16 mouse cellular contexts compared by ENCODE assay signal in the genomic region with DNA sequence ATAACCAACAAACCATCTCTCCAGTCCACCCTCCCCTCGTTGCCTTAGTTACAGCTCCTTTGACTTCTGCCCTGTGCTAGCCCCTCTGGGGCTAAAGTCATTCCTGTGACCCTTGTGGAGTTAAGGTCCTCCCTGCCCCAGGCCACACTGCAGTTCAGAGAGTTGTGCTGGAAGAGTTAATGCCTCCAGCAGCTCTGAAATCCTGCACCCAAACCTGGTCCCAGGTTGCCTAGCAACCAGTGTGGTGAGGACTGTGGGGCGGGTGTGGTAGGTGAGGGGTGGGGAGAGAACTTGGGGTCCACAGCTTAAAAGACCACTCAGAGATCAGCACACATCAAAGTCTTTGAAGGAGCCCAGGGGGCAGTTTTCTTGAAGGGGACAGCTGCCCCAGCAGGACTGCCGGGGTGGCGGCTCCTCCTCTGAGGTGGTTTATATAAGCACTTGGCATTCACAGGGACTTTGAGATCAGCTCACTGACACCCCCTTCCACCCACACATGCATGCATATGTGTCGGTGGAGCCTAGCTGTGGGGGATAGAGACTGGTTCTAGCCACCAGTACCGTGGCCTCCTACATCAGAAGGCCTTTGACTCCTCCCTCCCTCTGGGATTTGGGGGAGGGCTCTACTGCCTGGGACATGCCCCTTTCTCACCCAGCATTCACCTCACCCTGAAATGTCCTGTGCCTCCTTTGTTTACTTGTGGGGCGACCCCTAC. TPM values are rescaled to one million over a fixed set of nuclear protein-coding genes. Genes with fewer than 3 reads are reported as not detected.
DNase-seq lines count a peak whose midpoint lies in the region; ATAC-seq lines count a peak whose summit lies in the region.
"Had no signal": no experiment of that assay in that cellular context is flagged by ENCODE, and none has a peak within 500 bp of the region (broad histone marks: within the 10 kb centered on the region; RNA-seq: fewer than 3 reads in every experiment).

No protein-coding gene starts in this region.

- DNase-seq in kidney, postnatal 10 days = no peak
- peak; percentile 52 to 63 for DNase-seq in right cerebral cortex, postnatal 36 days (ENCODE audit: low spot score in 2 of 2)
- DNase-seq in right cerebral cortex, postnatal 25 days = no peak
- DNase-seq in embryonic facial prominence, embryonic 14.5 days (ENCODE audit: low spot score) = peak; percentile 32
- DNase-seq in adrenal gland, postnatal 14 days = no peak
- no peak for DNase-seq in thymus, postnatal 36 days
- DNase-seq: adrenal gland, adult 8-10 months; gastrocnemius, adult 2 months; heart, postnatal 10 days had no signal

- H3K4me1 ChIP-seq in kidney, embryonic 16.5 days (ENCODE audit: insufficient read depth, low read length) = peaks cover 16% of the 10 kb centered on the region
- H3K4me1 ChIP-seq in embryonic facial prominence, embryonic 14.5 days (ENCODE audit: control insufficient read depth, insufficient read depth, low read length) = peaks cover 6% of the 10 kb centered on the region; the same call in 1 of the 2 replicates

- H3K4me3 ChIP-seq in kidney, embryonic 16.5 days (ENCODE audit: low read length) = no peak overlapping the region
- no peak overlapping the region for H3K4me3 ChIP-seq in embryonic facial prominence, embryonic 14.5 days (ENCODE audit: low read depth, low read length)
- H3K4me3 ChIP-seq: embryonic facial prominence, embryonic 12.5 days; gastrocnemius, adult 2 months; stomach, embryonic 15.5 days had no signal

- H3K27me3 ChIP-seq in kidney, embryonic 16.5 days (ENCODE audit: insufficient read depth, low read length) = no peaks in the 10 kb centered on the region
- H3K27me3 ChIP-seq in embryonic facial prominence, embryonic 14.5 days (replicated peaks; ENCODE audit: control insufficient read depth, insufficient read depth, low read length) = no peaks in the 10 kb centered on the region
- H3K27me3 ChIP-seq: embryonic facial prominence, embryonic 12.5 days; stomach, embryonic 15.5 days had no signal

- 19% methylated on average over 7 of the region's 7 CpGs for WGBS in kidney, embryonic 16.5 days
- 15% methylated on average over 7 of the region's 7 CpGs for WGBS in embryonic facial prominence, embryonic 14.5 days

- peak; percentile 32; the same call in 1 of the 2 replicates for ATAC-seq in kidney, embryonic 16.5 days (ENCODE audit: low FRiP score, low TSS enrichment)
- peak; percentile 67 for ATAC-seq in embryonic facial prominence, embryonic 14.5 days (ENCODE audit: low read depth)

- H3K9me3 ChIP-seq in kidney, embryonic 16.5 days (ENCODE audit: low read length) = no peaks in the 10 kb centered on the region
- H3K9me3 ChIP-seq in embryonic facial prominence, embryonic 14.5 days (ENCODE audit: control insufficient read depth, low read length) = no peaks in the 10 kb centered on the region
- H3K9me3 ChIP-seq: embryonic facial prominence, embryonic 12.5 days; stomach, embryonic 15.5 days had no signal

- H3K9ac ChIP-seq in kidney, embryonic 16.5 days (replicated peaks; ENCODE audit: low read length) = no peak overlapping the region
- no peak overlapping the region for H3K9ac ChIP-seq in embryonic facial prominence, embryonic 14.5 days (ENCODE audit: low read depth, low read length)
- H3K9ac ChIP-seq: embryonic facial prominence, embryonic 12.5 days; stomach, embryonic 15.5 days had no signal

- H3K4me2 ChIP-seq in kidney, embryonic 16.5 days (replicated peaks; ENCODE audit: low read depth, low read length) = no peak overlapping the region
- H3K4me2 ChIP-seq in embryonic facial prominence, embryonic 14.5 days (ENCODE audit: low read depth, low read length) = no peak overlapping the region
- H3K4me2 ChIP-seq: embryonic facial prominence, embryonic 12.5 days; liver, embryonic 11.5 days; stomach, embryonic 15.5 days had no signal

- H3K27ac ChIP-seq in kidney, embryonic 16.5 days (ENCODE audit: low read length) = no peak overlapping the region
- H3K27ac ChIP-seq in embryonic facial prominence, embryonic 14.5 days (replicated peaks; ENCODE audit: low read depth, low read length) = no peak overlapping the region
- H3K27ac ChIP-seq: gastrocnemius, adult 2 months; kidney, postnatal 0 days; stomach, embryonic 15.5 days had no signal

- H3K36me3 ChIP-seq in kidney, embryonic 16.5 days (ENCODE audit: insufficient read depth, low read length) = no peaks in the 10 kb centered on the region
- no peaks in the 10 kb centered on the region for H3K36me3 ChIP-seq in embryonic facial prominence, embryonic 14.5 days (ENCODE audit: control insufficient read depth, insufficient read depth, low read length)
- H3K36me3 ChIP-seq: embryonic facial prominence, embryonic 12.5 days; G1E; stomach, embryonic 15.5 days had no signal

RNA-seq across cellular contexts. Expression of gene Ubxn10, which starts 2.3 kb away (rescaled TPM):
- 2.1 and 2.3 TPM in 2 replicates for polyA plus RNA-seq in kidney, embryonic 16.5 days (2015; fragmentation: Nextera tagmentation; extraction: Ambion mirVana)
- 2.2 and 4.7 TPM in 2 replicates for polyA plus RNA-seq in embryonic facial prominence, embryonic 14.5 days (2014; fragmentation: Nextera tagmentation; extraction: Ambion mirVana)
- total RNA-seq in adrenal gland, postnatal 14 days (2021) = 0.89 and 1.1 TPM in 2 replicates
- total RNA-seq: megakaryocyte-erythroid progenitor cell, adult 5-6 weeks had no signal
- polyA plus RNA-seq: G1E had no signal

RNA-seq across cellular contexts. Expression of gene Pla2g2c, which starts 14.7 kb away (rescaled TPM):
- 0.47 and 0.59 TPM in 2 replicates for polyA plus RNA-seq in kidney, embryonic 16.5 days (2015; fragmentation: Nextera tagmentation; extraction: Ambion mirVana)
- 0.17 and 0.61 TPM in 2 replicates for polyA plus RNA-seq in embryonic facial prominence, embryonic 14.5 days (2014; fragmentation: Nextera tagmentation; extraction: Ambion mirVana)
- total RNA-seq in adrenal gland, postnatal 14 days (2021) = not detected in 2 replicates
- total RNA-seq: gastrocnemius, adult 2 months; heart, postnatal 10 days; megakaryocyte-erythroid progenitor cell, adult 5-6 weeks had no signal
- polyA plus RNA-seq: G1E had no signal

RNA-seq across cellular contexts. Expression of gene Pla2g2f, which starts 18.1 kb away (rescaled TPM):
- 0.07 TPM in 1 of 2 replicates, not detected in the other for polyA plus RNA-seq in kidney, embryonic 16.5 days (2015; fragmentation: Nextera tagmentation; extraction: Ambion mirVana)
- 5.3 and 6.5 TPM in 2 replicates for polyA plus RNA-seq in embryonic facial prominence, embryonic 14.5 days (2014; fragmentation: Nextera tagmentation; extraction: Ambion mirVana)
- 13.7 and 14.3 TPM in 2 replicates for total RNA-seq in adrenal gland, postnatal 14 days (2021)
- total RNA-seq: gastrocnemius, adult 2 months; megakaryocyte-erythroid progenitor cell, adult 5-6 weeks had no signal
- polyA plus RNA-seq: embryonic facial prominence, embryonic 12.5 days; G1E; kidney, postnatal 0 days; liver, embryonic 11.5 days had no signal

RNA-seq across cellular contexts. Expression of gene Pla2g2d, which starts 36.2 kb away (rescaled TPM):
- polyA plus RNA-seq in kidney, embryonic 16.5 days (2015; fragmentation: Nextera tagmentation; extraction: Ambion mirVana) = 0.19 TPM in 1 of 2 replicates, not detected in the other
- polyA plus RNA-seq in embryonic facial prominence, embryonic 14.5 days (2014; fragmentation: Nextera tagmentation; extraction: Ambion mirVana) = 0.28 and 0.38 TPM in 2 replicates
- total RNA-seq in adrenal gland, postnatal 14 days (2021) = 1.1 and 10.7 TPM in 2 replicates
- total RNA-seq: G1E; heart, postnatal 10 days; megakaryocyte-erythroid progenitor cell, adult 5-6 weeks had no signal
- polyA plus RNA-seq: G1E; liver, embryonic 11.5 days had no signal

Comparison
In these comparisons a context has a peak if more than half of its experiments do, and no peak if none do; other contexts are left out.
1. DNase-seq: peak in right cerebral cortex, postnatal 36 days (2 of 2) and embryonic facial prominence, embryonic 14.5 days (single experiment); none in kidney, postnatal 10 days (single experiment), right cerebral cortex, postnatal 25 days (single experiment), adrenal gland, postnatal 14 days (single experiment) and thymus, postnatal 36 days (0 of 2).